Mouse (Mus musculus) kidney, adult 2 months (tissue): ENCODE data around the gene Gemin5.

ENCODE experiments used
- CTCF ChIP-seq: fragments of 200-500 bp; conservative IDR thresholded peaks from 2 replicates; pipeline ENCODE4 v1.5.1; 2011; ENCODE audit warnings: low read depth, mild to moderate bottlenecking, control low read depth, low read length, moderate library complexity, mixed read lengths; ENCODE audit not compliant: insufficient read depth, insufficient read length
- POLR2A ChIP-seq: fragments of 200-500 bp; IDR thresholded peaks from one replicate; pipeline ENCODE4 v1.6.1; 2011; ENCODE audit warnings: low read depth, low read length, control low read depth

DNA sequence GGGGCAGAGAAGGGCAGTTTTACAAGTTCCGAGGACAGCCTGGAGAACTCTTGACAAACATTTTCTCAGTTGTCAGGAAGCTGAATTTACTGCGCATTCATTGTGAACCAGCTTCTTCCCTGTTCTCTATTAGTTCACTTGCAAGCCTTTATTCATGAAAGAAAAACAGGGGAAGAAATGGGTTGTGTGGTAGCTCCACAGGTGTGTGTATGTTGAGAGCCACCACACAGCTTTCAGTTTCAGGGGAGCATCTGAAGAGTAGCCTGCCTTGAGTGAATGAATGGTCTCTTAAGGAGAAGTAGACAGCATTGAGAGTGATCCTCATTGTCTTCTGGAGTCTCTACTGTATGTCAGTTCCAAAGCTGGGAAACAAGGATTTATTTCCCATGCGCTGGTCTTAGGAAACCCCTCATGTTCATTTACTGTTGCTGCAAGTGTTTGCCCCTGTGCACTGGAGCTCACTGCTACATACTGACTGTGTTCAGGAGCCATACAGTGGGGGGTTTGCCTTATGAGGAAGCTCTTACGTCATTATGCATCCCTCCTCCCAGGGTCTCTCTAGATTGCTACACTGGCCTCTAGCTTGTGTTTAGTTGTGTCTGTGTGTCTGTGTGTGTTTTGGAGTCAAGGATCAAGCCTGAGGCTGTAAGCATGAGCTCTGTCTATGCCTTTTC, 60.5 kb downstream of the Gemin5 start:
- TF ChIP-seq CTCF = no peak
- no peak for TF ChIP-seq POLR2A
